Mouse (Mus musculus) lung, postnatal 4 days (tissue): Measurements from ENCODE around the gene Lin37.

Source experiments
- DNase-seq, 2 experiments: peaks; one replicate each; pipeline ENCODE4 v3.0.0; 2021

The Lin37 gene

DNA sequence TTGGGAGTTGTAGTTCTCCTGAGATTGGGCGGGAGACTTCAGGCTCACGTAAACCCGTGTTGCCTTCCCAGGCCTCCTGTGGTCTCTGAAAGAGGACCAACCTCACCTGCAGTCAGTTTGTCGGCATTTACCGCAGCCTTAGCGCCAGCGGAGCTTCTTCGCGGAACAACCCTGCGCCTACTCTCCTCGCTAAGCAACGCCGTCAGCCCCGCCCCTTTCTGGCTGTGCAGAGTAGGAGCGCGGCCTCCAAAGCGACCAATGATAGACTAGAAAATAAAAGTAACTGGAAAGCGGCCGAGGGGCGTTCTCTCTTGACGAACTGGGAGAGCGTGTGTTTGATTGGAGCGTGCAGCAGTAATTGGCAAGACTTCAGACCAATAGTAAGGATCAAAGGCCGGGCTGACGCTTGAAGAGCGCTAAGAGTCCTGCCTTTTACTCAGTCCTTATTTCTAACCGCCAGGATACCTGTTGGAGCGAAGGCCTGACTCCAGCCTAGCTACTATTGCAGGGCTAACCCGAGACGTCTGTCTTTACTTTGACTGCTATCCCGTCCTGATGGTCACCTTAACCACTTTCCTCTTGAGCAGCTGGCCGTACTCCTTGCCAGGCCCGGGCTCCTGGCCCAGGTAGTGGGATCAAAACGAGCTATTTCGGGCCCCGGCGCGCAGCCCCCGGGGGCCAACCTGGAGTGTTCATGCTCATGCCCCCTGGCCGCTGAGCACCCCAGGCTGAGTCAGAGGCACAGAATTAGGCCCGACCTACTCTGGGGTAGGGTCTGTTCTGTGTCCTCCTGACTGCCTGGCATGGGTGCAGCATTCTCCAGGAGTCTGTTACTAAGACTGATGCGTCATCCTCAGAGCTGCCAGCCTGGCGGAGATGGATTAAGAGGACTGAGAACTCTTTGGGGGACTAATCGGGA, 7.3 kb downstream of the Lin37 start, which contains the start of the genes Hspb6 and Proser3:
Hspb6 (plus strand) TSS at position 77 of the 919 bp plus-strand sequence.
Proser3 (minus strand) TSS at position 198 of the 919 bp plus-strand sequence.
- DNase-seq = peak; percentile 96 to 97

DNA sequence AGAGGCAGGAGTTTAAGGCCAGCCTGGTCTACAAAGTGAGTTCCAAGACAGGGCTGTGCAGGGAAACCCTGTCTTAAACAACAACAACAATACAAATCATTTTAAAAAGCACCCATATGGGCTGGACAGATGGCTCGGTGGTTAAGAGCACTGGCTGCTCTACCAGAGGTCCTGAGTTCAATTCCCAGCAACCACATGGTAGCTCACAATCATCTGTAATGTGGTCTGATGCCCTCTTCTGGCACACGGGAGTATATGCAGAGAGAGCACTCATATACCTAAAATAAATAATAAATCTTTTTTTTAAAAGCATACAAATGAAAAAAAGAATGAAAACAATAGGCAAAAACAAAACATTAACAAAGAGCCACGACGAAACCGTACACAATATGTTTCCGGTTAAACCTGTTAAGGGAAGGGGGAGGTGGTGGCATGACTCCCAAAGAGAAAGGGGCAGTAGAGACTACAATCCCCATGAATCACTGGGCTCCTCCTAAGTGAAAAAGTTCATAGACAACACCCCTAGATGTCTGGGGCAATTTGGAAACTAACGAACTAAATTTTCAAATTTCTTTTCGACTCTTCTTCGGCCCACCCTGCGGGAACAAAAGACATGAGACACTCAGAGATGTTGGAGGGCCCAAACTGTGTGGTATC, 8.1 kb downstream of the Lin37 start:
- DNase-seq = no peak

DNA sequence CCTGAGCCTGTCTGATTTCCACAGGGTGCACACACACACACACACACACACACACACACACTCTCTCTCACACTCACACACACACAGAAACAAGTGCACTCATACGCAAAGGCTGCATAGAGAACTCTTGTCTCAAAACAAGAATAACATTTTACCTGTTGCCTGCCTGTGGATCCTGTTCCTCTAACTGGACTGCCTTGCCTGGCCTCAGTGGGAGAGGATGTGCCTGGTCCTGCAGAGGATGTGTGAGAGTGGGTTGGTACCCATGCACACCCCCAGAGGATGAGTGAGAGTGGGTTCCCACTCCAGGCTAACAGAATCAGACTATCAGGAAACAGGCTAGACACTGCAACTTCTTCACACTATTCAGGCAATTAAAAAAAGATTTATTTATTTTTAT, 9.0 kb downstream of the Lin37 start:
- DNase-seq = no peak

DNA sequence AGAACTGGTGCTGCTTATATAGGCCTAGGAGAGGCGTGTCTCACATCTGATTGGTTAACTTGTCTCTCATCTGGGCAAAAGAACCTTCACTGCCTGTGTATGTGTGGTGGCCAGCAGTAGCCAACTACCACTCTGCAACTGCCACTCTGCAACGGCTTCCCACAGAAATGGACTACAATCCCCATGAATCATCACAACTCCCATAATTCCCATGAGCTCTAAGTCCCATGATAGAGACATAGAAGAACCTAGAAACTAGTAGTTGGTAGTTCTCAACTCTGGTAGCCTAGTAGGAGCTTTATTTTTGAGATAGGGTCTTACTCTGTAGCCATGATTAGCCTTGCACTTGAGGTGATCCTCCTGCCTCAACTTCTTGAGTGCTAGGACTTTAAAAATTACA, 9.8 kb downstream of the Lin37 start:
- DNase-seq = no peak

DNA sequence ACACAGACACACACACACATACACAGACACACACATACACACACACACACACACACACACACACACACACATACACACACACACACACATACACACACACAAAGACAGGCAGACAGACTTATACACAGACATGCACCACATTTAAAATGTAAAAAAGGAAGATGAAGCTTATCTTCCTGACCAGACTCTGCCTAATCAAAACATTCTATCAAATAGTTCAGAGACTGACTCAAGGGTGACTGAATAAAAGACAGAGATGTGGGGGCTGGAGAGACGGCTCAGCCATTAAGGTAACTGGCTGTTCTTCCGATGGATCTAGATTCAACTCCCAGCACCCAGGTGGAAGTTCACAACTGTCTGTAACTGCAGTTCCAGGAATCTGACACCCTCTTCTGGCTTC, 15.3 kb downstream of the Lin37 start:
- DNase-seq = no peak

DNA sequence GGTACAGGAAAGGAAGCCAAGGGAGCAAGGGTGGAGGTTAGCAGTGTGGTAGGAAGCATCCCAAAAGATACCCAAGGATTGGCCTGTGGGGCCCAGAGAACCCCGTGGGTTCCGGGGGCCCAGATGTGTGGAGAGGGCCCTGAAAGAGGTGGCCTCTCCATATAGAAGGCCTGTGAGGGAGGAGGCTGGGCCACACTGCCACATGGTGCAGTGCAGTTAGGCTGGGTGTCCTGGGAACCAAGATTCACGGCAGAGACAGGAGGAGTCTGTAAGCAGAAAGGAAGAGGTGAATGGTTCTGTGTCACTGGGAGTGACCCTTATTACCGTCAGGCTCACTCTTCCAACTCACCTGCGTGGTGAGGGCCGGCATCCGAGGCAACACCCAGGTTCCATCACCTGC, 19.1 kb downstream of the Lin37 start:
- DNase-seq = no peak

DNA sequence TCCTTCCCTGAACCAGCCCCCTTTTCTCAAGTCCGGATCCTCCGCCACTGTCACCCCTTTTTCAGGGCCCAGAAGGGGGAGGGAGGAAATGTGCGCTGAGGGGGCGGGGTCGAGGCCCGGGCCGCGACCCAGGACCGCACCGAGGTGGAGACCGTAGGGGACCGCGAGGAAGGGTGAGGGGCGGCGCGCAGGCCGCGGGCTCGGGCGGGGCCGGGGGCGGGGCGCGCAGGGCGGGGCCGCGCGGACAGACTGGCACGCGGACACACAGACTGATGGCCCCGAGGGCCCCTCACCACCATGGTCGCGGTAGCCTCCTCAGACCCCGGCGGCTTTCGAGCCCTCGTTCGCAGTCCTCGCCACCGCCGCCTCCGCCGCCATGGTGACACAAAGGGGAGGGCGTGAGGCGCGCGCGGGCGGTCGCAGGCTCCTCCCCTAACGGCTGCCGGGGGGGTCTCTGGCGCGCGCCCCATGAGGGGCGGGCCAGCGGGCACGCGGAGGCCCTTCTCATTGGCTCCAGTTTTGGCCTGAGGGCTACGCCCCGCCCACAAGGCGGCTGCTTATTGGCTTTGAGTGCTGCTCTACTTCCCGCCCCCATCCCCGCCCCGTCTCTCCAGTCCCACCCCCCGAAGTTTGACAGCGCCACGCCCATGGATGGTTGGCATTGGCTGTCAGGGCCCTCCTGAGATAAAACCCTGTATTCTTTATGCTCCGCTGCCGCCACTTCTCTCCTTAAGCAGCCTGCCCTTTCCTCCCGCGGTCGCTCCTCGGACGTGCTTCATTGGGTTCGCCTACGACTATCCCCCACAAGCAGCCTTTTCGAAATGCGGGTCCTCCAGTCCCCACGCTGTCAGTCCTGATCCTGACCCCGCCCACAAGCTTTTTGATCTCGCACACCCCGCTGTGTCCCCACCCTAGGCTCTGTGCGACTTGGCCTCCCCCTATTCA, 24.7 kb downstream of the Lin37 start, which contains the start of gene Arhgap33:
Arhgap33 (minus strand) TSS at position 428 of the 945 bp plus-strand sequence.
- DNase-seq = peak; percentile 96 to 98

DNA sequence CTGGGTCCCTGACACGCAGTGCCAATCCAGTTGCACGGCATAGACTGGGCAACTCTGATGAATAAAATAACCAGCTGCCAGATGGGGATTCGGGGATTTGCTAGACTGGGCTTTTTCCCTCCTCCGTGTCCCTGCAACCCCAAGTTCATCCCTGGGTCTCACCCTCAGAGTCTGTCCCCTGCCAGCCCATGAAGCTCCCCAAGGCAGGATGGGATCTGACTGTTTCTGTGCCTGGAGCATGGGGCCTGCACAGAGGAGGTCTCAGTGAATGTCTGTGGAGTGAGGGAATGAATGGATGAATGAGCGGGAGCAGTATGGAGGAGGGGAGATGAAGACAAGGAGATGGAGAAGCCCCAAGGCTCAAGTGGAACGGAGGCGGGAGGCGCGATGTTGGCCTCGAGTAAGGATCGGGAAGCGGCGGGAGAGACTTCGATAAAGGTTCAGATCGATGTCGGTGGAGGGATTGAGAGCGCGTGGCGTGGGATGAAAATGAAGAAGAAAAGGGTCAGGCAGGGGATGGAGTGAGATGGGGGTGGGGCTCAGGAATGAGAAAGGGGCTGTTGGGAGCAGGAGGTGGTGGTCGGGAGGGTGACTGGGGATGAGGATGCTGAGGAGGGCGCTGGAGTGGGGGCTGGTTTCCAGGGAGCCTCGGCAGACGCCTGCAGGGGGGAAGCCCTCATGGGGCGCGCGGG, 25.6 kb downstream of the Lin37 start:
- no peak for DNase-seq

DNA sequence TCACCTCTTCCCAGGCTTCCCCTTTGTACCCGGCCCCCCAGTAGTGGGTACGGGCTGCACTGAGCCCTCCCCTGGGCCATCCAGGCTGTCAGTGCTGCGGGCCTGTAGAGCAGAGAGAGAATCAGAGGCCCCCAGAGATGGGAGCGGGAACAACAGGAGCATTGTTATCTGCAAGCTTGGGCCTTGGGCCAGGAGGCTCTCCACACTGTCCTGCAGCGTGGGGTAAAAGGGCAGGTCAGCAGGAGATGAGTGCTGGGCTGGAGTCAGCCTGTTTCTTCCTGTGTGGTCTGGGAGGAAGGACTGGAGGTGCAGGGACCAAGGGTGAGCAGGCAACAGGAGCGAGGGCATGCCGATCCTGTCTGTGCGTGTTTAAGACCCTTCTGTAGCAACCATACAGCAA, 26.7 kb downstream of the Lin37 start:
- no peak for DNase-seq

DNA sequence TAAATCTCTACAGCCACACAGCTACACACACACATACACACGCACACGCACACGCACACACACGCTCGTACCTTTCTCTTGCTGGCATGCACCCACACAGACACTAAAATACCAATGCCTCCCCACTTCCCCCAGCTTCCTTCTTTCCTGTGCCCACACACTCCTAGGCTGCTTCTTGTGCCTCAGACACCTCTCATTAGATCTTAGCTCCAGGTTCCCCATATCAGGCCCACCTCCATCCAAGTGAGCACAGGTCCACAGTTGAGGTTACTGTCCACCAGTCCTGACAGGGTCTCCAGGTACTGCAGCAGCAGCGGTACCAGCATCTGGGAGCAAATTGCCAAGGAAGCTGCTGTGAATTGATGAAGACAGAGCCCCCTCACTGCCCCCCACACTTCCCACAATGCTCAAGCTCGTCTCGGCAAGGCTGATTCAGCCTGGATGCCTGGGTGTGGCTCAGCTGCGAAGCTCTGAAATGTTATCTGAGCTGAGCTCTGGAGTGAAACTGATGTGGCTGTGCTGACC, 28.3 kb downstream of the Lin37 start:
- DNase-seq = no peak

DNA sequence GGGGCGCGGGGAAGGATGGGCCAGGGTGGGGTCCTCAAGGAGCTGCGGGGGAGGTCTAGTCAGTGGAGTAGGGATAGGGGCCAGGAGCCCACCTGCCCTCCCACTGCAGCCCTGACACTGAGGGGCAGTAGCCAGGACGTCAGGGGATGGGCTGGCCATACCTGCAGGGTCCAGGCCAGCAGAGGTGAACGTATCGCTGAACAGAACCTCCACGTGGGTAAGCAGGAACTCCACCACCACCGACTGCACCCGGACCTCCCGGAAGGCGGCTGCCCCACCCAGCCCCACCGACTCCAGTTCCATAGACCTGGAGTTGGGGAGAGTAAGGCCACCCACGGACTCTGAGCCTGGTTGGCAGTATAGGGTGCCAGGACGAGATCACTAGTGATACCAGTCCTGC, 32.7 kb downstream of the Lin37 start:
- DNase-seq = no peak

DNA sequence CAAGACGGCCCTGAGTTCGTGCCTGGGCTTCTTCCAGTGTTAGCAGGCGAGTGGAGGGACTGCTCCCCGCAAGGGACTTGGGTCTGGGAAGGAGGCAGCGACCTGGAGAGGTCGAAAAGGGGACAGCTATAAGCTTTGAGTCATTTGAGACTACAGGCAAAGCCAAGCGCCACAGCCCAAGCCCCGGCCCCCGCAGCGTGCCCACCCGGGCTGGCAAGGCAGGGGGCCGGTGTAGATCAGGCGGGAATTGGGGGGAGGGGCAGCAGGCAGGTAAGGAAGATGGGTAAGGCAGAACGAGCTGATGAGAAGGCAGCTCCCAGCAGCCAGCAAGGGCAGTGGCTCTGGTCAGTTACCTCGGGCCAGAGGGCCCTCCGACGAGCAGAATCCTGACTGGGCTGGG, 33.2 kb downstream of the Lin37 start:
- DNase-seq = no peak

DNA sequence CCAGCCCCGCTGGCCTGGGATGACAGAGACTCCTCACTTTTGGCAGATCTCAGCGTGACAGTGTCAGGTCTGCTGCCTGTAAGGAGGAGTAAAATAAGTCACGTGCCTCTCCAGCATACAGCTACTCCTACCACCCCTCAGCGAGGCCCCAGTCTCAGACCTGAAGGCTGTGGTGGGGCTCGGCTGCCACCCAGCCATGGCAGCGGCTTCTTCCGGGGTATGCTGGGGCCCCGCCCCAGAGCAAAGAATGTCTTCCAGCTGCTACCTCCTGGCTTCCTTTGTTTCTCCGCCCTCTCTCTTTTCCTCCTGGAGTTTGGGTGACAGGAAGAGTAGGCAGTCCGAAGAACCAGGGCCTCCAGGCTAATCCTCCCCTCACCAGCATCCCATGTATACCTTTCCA, 33.7 kb downstream of the Lin37 start:
- peak; percentile 44 to 73 for DNase-seq

DNA sequence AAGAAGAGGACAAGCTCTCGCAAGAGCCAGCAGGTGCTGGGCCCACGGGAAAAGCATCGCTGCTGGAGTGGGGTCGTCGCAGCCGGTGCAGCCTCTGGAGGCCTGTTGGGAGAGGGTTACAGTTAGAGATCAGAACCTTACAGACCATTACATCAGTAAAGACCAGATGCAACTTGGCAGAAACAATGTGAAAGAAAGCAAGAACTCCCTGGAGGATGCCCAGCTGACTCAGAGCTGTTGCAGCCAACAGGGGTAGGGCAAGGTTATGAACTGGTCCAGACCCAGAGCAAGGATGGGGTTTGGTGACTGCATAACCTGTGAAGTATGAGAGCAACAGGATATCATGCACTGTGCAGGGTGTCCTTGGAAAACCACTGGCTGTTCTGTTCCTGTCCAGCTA, 35.2 kb downstream of the Lin37 start:
- no peak for DNase-seq

DNA sequence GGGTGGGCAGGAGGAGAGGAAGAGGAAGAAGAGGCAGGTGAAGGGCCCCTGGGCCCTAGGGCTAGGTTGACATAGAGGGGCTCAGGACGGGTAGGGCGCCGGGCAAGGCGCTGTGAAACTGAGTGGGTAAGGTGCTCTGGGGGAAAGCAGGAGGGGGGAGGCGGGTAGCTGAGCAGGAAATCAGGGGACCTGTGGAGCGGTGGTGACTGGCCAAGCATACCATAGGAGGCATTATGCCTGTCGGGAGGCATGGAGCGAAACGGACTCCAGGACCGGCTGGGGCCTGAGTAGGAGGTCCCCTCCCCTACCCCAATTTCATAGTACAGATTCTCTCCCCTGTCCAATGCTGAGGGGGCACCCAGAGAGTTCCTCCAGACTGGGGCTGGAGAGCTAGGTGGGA, 36.8 kb downstream of the Lin37 start:
- DNase-seq = no peak

DNA sequence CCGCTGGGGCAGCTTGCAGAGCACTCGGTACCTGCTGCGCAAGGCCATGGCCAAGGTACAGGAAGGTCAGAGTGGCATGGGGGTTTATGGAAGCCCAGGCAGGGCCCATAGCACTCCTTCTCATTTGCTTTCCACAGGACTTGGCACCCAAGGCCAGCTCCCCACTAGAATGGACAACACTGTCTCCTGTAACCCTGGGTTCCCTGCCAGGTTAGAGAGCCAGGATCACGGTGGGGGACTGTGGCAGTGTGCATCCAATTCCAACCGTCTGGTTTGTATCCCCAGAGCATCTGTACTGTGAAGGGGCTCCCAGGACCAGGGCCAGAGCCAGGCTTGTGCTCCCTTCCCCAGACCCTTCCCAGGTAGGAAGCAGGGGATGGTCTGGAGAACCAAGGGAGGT, 38.8 kb downstream of the Lin37 start:
- no peak for DNase-seq

DNA sequence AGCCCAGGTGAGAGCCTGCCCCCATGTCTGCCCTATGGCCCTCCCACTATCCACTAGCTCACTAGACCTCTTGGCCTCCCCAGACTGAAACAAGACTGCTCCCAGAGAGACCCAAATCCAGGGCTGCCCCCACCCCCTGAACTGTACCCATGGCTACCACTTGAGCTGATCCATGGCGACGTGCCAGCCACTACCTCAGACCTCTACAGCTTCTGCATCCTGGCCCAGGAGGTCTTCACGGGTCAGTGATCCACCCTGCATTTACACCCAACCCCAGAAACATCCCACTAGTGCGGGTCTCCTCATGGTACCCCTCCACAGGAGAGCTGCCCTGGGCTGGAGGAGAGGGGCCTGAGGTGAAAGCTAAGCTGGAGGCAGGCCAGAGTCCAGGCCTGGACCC, 39.2 kb downstream of the Lin37 start:
- DNase-seq = no peak

DNA sequence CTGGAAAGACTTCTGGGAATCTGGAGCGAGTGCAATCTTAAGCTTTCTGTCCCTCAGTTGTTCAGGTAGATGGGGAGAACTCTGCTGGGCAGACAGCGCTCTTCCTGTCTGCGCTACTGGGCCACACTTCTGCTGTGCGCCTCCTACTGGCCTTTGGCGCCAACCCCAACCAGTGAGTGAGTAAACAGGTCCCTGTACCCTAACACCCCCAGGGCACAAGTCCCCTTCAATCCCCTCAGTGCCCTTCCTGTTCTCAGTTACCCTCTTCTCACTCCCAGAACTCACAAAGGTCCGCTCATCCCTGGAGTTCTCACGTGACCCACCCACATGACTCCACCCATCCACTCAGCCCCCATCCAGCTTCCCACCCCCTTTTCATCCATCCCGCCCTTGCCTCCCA, 41.3 kb downstream of the Lin37 start:
- DNase-seq = no peak

DNA sequence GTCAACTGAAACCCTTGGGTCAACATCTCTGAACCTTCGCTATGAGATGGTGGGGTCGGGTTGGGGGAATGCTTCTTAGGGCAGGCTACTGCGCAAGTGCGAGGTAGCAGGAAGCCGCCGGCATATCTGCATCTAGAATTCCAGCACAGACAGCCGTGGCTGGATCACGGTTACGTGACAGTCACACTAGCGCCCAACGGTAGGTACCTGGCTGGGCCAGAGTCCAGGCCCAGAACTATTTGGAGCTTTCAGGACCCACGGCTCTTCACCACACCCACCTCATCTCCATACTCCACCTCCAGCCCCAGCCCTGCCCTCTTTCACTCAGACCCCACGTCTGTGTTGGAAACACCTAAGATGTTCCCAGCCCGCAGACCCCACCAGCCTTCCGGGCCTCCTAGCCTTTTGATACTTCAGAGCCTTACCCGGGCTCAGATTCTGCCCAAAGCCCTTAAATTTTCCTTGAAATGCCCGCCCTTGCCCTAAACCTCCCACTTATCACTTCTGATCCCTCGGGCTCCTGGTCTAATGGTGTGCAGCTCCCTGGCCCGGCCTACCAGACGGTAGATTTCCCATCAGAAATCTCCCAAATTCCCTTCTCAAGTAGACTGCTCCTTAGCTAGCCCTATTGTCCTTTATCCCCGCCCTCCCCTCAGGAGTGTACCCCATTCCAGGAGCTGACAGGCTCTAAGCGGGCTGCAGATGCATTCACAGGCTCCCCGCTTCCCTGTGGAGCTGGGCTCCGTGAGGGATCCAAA, 44.5 kb downstream of the Lin37 start:
- no peak for DNase-seq

DNA sequence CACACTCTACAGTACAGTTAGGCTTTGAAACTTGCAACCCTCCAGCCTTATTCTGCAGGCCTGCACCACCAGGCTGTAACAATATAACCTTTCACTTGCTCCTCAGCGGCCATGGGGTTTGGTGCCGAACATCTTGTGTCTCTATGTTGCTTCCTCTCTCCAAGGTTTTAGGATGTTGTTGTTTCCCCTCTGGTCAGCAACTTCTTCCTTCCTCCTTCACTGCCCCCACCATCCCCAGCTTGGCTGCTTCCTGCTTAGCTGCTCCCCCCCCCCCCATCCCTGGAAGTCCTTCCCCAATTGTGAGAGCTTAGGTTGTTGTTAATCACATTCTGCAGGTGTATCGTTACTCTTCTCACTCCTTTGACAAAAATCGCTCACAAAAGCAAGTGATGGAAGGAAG, 51.6 kb downstream of the Lin37 start:
- DNase-seq = no peak
